Mouse (Mus musculus) left cerebral cortex, adult 11 months (tissue): ENCODE results near the gene Tmbim6.

Experiments used
- DNase-seq: peaks from one replicate; pipeline ENCODE4 v3.0.0; 2022; ENCODE audit warnings: low spot score

The Tmbim6 gene

DNA sequence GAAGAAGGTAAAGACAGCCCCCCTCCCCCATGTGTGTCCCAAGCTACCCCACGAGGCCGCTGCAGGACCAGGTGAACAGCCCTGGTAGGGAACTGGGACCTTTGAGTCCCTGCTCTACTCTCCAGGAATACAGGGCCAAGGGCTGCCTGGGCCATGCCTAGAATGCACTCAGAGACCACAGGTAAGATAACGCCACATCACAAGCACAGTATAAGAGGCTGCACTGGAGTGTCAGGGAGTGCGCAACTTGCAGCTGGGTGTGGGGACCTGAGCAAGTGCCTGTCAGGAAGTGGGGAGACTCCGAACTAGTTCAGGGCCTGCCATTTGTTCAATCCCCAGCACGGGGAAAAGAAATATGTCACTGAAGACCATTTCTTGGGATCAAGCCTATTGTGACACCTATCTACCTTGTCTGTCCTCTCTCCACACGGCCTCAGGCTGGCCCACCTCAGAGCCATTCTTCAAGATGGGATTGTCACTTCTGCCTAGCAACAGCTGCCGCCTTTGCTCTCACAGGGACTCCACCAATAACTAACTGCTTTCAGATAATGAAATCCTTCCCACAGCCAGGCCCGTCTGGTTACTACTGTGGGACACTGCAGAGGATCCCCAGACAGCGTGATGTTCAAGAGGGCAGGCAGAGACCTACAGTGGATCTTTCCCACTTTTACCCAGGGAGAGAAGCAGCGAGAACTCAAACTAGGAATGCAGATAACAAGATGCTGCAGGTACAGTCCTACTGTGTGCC, 60.6 kb downstream of the Tmbim6 start:
- no peak for DNase-seq

DNA sequence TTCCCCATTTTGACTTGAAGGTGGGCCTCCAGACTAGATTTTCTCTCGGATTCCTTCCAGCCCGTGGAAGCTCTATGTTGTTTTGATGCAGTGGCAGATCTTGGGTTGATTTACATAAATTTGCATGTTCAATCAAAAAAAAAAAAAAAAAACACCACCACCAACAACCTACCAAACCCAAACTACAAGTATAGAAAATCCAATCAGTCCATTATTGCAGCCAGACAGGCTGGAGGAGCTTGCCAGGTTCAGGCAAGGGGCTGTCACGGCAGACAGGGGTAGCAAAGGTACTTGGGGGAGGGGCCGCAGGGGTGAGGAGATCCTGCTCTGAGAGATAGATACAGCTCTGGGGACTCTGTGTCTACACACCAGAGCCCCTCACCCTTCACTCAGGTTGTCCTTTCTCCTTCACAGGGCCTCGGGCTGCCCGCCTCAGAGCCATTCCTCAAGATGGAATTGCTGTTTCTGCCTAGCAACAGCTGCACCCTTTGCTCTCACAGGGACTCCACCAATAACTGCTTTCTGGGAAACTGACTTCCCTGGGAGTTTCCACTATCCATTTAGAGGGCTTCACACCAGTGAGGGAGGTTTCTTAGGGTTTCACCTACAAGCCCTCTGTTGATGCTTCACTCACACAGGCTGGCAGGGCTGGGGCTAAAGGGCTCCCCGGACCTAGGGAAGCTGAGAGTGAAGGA, 62.0 kb downstream of the Tmbim6 start:
- DNase-seq = no peak

DNA sequence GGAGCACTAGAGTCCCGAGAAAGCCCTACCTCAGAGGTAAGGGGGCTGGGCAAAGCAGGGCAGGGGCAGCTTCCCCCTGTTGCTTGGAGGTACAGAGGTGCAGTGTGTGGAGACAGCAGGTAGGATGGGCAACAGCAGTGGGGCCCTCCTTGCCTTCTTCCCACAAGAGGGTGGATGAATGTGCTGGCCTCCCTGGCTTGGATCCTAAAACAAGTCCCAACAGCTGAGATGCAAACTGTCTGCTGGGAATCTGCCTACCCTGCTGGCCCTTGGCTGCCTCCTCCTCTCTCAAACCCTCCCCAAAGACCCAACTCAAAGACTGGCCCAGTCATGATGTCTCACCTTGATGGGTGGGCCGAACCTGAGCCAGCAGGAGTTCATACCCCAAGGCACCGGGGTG, 62.7 kb downstream of the Tmbim6 start:
- DNase-seq = no peak

DNA sequence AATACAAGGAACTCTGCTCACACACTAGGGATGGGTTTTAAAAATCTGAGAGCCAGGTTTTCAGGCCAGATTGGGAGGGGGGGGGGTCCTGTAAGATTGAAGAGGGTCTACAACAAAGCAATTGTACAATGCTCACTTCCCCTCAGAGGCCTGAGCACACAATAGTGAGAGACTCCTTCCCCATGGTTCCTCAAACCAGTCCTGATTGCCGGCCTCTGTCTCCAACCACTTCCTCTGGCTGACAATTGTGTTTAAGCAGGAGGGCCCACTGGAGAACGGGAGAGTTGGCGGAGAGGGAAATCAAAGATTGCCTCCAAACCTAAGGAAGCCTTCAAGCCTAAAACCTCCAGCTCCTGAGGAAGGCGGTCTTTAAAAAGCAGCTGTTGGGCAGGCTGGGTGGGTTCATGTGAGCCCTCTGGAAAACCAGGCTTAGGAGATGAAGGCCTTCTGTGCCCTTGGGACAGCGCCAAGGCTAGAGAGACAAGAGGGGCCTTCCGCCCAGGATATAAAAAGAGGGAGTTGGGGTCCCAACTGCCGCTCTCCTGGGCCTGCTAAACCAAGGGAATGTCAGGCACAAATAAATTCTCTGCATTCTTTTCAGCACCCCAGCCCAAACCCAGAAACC, 63.8 kb downstream of the Tmbim6 start:
- no peak for DNase-seq

DNA sequence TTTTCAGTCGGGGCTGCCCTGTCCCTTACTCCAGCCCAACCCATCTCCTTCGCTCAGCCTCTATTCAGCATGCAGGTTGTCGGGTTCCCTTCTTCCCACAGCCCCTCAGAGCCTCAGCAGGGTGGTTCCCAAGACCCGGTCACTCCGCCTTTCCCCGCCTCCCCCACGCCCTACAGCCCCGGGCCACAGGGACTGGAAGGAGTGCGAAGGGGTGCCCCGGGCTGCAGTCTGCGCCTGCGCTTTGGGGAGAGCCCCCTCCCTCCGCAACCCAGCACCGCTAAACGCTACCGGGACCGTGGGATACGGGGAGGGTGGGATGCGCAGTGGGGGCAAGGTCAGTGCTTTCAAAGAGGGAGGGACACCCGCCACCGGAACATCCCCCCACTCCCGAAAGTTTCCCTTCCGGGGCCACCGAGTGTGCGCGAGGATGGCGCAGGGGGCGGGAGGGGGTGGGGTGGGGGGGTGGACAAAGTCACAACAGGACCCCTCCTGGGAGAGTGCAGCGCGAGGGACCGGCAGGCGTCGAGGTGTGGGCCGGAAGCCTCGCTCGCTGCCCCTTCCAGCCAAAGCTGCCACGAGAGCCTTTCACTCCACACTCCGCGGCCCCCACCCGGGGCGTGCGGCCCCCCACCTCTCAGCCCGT, 64.4 kb downstream of the Tmbim6 start:
- DNase-seq = no peak

DNA sequence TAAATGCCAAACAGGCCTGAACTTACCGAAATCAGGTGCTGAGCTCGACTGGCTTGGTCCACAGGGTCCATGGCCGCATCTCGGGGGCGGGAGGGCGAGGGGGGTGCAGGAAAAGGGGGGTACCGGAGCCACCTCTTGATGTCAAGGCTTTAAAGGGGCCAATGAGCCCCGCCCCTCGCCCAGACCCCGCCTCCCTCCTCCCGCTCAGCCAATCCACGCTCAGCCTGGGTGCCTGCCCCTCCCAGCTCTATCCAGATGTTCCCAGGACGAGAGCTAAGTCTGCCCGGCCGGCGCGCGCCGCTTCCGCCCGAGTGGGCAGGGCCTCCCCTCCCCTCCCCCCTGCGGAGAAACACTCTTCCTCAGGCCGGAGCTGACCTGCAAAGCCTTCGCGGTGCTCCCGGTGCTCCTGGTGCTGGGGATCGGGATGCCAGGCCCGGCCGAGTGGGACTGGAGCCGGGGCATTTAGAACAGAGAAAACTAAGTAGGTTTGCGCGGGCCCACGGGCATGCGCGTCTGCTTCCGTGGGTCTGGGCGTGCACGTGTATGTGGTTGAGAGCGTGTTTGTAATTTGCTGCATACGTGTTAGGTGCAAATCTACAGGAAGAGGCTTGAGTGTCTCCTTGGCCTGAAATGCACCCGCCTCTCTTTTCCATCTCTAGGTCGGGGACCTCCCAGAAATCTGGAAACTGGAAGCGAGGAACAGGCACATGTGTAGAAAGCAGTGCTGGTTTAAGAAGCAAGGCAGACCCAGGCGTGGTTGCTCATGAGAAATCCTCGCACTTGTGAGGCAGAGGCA, 65.1 kb downstream of the Tmbim6 start, which contains the start of gene Nckap5l:
Gene Nckap5l (minus strand): TSS at position 143 of the 796 bp plus-strand sequence.
- peak; percentile 87 for DNase-seq
